Mouse (Mus musculus) embryo, embryonic 10.5 days (tissue): ENCODE data around the gene Grm3.

Experiments used
- DNase-seq: peaks from one replicate; pipeline ENCODE4 v3.0.0-alpha.2; 2015; ENCODE audit warnings: low spot score

Gene Grm3

GRCm38 (mm10) chr5:9623095-9623459 lies 101.9 kb downstream of the Grm3 start:
- DNase-seq: peak; percentile 8

GRCm38 (mm10) chr5:9622264-9623094 lies 102.5 kb downstream of the Grm3 start:
- DNase-seq: no peak

- no peak for DNase-seq
These were observed 103.4 kb downstream of the Grm3 start for GRCm38 (mm10) chr5:9621417-9622067.

GRCm38 (mm10) chr5:9579021-9579420 lies 145.9 kb downstream of the Grm3 start:
- no peak for DNase-seq

GRCm38 (mm10) chr5:9578571-9578970 lies 146.4 kb downstream of the Grm3 start:
- no peak for DNase-seq

GRCm38 (mm10) chr5:9570946-9571345 lies 154.0 kb downstream of the Grm3 start:
- no peak for DNase-seq

GRCm38 (mm10) chr5:9557706-9558105 lies 167.3 kb downstream of the Grm3 start:
- no peak for DNase-seq

GRCm38 (mm10) chr5:9540822-9541557 lies 184.0 kb downstream of the Grm3 start:
- peak; percentile 61 for DNase-seq

- DNase-seq: no peak
These were observed 199.5 kb downstream of the Grm3 start for GRCm38 (mm10) chr5:9525507-9525906.

GRCm38 (mm10) chr5:9511027-9511426 lies 213.9 kb downstream of the Grm3 start:
- no peak for DNase-seq

GRCm38 (mm10) chr5:9497235-9497634 lies 227.7 kb downstream of the Grm3 start:
- no peak for DNase-seq

GRCm38 (mm10) chr5:9495456-9495855 lies 229.5 kb downstream of the Grm3 start:
- DNase-seq: no peak

- no peak for DNase-seq
These were observed 247.4 kb downstream of the Grm3 start for GRCm38 (mm10) chr5:9477587-9477986.

- DNase-seq: no peak
These were observed 271.7 kb downstream of the Grm3 start for GRCm38 (mm10) chr5:9453298-9453697.

- DNase-seq: peak; percentile 26
These were observed 275.4 kb downstream of the Grm3 start for GRCm38 (mm10) chr5:9449570-9449969.

GRCm38 (mm10) chr5:9448931-9449330 lies 276.0 kb downstream of the Grm3 start:
- DNase-seq: no peak

GRCm38 (mm10) chr5:9446146-9446545 lies 278.8 kb downstream of the Grm3 start:
- DNase-seq: peak; percentile 56
